Mouse (Mus musculus) erythroblast, embryonic 14.5 days (primary cell): ENCODE results near the gene Txlna.

Source experiments
- GATA1 ChIP-seq: IDR thresholded peaks from 2 replicates; pipeline ENCODE4 v1.6.1; 2012; ENCODE audit warnings: low read length, inconsistent platforms, mixed read lengths
- TAL1 ChIP-seq: IDR thresholded peaks from 3 replicates; pipeline ENCODE4 v1.6.1; 2012; ENCODE audit warnings: low read length, inconsistent platforms, mixed read lengths

GRCm38 (mm10) chr4:129623681-129624091 lies 17.2 kb downstream of the Txlna start, which contains the start of gene Ccdc28b:
- no peak for TF ChIP-seq TAL1
- TF ChIP-seq GATA1 = no peak
